Mouse (Mus musculus) heart, embryonic 12.5 days (tissue): ENCODE results near the gene Chpt1. TPM values are rescaled to one million over a fixed set of nuclear protein-coding genes. Genes with fewer than 3 reads are reported as not detected.

Source experiments
- ATAC-seq: fragments of 200-750 bp; cut with Nextera tagmentation; 2 replicates; pipeline ENCODE4 v1.8.0; 2017; ENCODE audit warnings: moderate TSS enrichment, moderate library complexity; ENCODE audit not compliant: insufficient number of reproducible peaks, low FRiP score
- H3K27ac ChIP-seq: fragments of 300-500 bp; sonication (generic); 2 replicates; pipeline ENCODE4 v1.5.1; 2016; ENCODE audit warnings: mild to moderate bottlenecking, moderate library complexity; ENCODE audit not compliant: poor library complexity, severe bottlenecking
- H3K27me3 ChIP-seq: fragments of 300-500 bp; sonication (generic); replicated peaks from 2 replicates; pipeline ENCODE4 v1.6.1; 2016; ENCODE audit warnings: mild to moderate bottlenecking, moderate library complexity
- H3K36me3 ChIP-seq: fragments of 300-500 bp; sonication (generic); 2 replicates; pipeline ENCODE4 v1.6.1; 2016; ENCODE audit warnings: mild to moderate bottlenecking, moderate library complexity
- H3K4me1 ChIP-seq: fragments of 300-500 bp; sonication (generic); replicated peaks from 2 replicates; pipeline ENCODE4 v1.6.1; 2016; ENCODE audit warnings: mild to moderate bottlenecking
- H3K4me2 ChIP-seq: fragments of 300-500 bp; sonication (generic); 2 replicates; pipeline ENCODE4 v1.6.1; 2016; ENCODE audit warnings: mild to moderate bottlenecking, moderate library complexity
- H3K4me3 ChIP-seq: fragments of 300-500 bp; sonication (generic); 2 replicates; pipeline ENCODE4 v1.5.1; 2016; ENCODE audit warnings: mild to moderate bottlenecking
- H3K9ac ChIP-seq: fragments of 300-500 bp; sonication (generic); 2 replicates; pipeline ENCODE4 v1.6.1; 2016; ENCODE audit warnings: mild to moderate bottlenecking, moderate library complexity
- H3K9me3 ChIP-seq: fragments of 300-500 bp; sonication (generic); replicated peaks from 2 replicates; pipeline ENCODE4 v1.6.1; 2016; ENCODE audit warnings: mild to moderate bottlenecking, moderate library complexity
- whole genome bisulfite sequencing: fragments of 180-500 bp; shearing (Covaris S2); methylation state at CpG from one replicate; pipeline ENCODE4 v1.1.7; 2016; 5-methylcytosine and 5-hydroxymethylcytosine counted together
- polyA plus RNA-seq: library from polyadenylated mRNA; unstranded; fragments of >200 nt; fragmentation: Nextera tagmentation; extraction: Ambion mirVana; gene quantifications from 2 replicates; pipeline ENCODE4 v1.2.1, GENCODE M21; 2016

Gene Chpt1
- polyA plus RNA-seq, 1 experiment from 2014 or later: 38.3 TPM

- no peak overlapping the region for H3K4me3 ChIP-seq
- no peak overlapping the region for H3K9ac ChIP-seq
- no peak overlapping the region for H3K4me2 ChIP-seq
- WGBS: 85% methylated on average over 9 of the region's 9 CpGs
- no peak for ATAC-seq
- H3K27ac ChIP-seq: peak overlapping the region; percentile 74; the same call in 1 of the 2 replicates
- H3K27me3 ChIP-seq: no peaks in the 10 kb centered on the region
- no peaks in the 10 kb centered on the region for H3K9me3 ChIP-seq
- no peaks in the 10 kb centered on the region for H3K36me3 ChIP-seq
- H3K4me1 ChIP-seq: peaks cover 15% of the 10 kb centered on the region
Observed at GRCm38 (mm10) chr10:88511355-88511754, 7.5 kb upstream of the Chpt1 start.

- Histone ChIP-seq H3K9ac (no peak overlapping the region), H3K4me3 (no peak overlapping the region), H3K4me1 (peaks cover 15% of the 10 kb centered on the region), H3K36me3 (no peaks in the 10 kb centered on the region), H3K9me3 (no peaks in the 10 kb centered on the region), H3K4me2 (peak overlapping the region; percentile 42), H3K27me3 (no peaks in the 10 kb centered on the region), H3K27ac (peak overlapping the region; percentile 74)
- ATAC-seq: peak; percentile 58
- WGBS: 43% methylated on average over 12 of the region's 12 CpGs
Observed at GRCm38 (mm10) chr10:88510503-88511271, 6.8 kb upstream of the Chpt1 start.

GRCm38 (mm10) chr10:88507691-88508143 lies 3.8 kb upstream of the Chpt1 start:
- Histone ChIP-seq H3K36me3 (no peaks in the 10 kb centered on the region), H3K4me2 (no peak overlapping the region), H3K9me3 (no peaks in the 10 kb centered on the region), H3K4me1 (peaks cover 17% of the 10 kb centered on the region), H3K9ac (no peak overlapping the region), H3K27me3 (no peaks in the 10 kb centered on the region), H3K27ac (no peak overlapping the region), H3K4me3 (no peak overlapping the region)
- WGBS: 53% methylated on average over 7 of the region's 7 CpGs
- no peak for ATAC-seq

- ATAC-seq: no peak
- 62% methylated on average over 5 of the region's 5 CpGs for WGBS
- no peak overlapping the region for H3K4me2 ChIP-seq
- H3K9me3 ChIP-seq: no peaks in the 10 kb centered on the region
- H3K36me3 ChIP-seq: no peaks in the 10 kb centered on the region
- H3K4me1 ChIP-seq: peaks cover 30% of the 10 kb centered on the region
- no peak overlapping the region for H3K27ac ChIP-seq
- H3K4me3 ChIP-seq: no peak overlapping the region
- H3K27me3 ChIP-seq: no peaks in the 10 kb centered on the region
- H3K9ac ChIP-seq: no peak overlapping the region
Observed at GRCm38 (mm10) chr10:88505256-88505655, 1.4 kb upstream of the Chpt1 start.

GRCm38 (mm10) chr10:88504481-88504880 lies 608 bp upstream of the Chpt1 start:
- no peak overlapping the region for H3K4me3 ChIP-seq
- no peaks in the 10 kb centered on the region for H3K9me3 ChIP-seq
- H3K36me3 ChIP-seq: no peaks in the 10 kb centered on the region
- WGBS: 67% methylated on average over 3 of the region's 3 CpGs
- H3K27me3 ChIP-seq: no peaks in the 10 kb centered on the region
- H3K4me1 ChIP-seq: peaks cover 25% of the 10 kb centered on the region
- no peak overlapping the region for H3K27ac ChIP-seq
- H3K9ac ChIP-seq: no peak overlapping the region
- no peak for ATAC-seq
- peak overlapping the region; percentile 74 for H3K4me2 ChIP-seq

GRCm38 (mm10) chr10:88502919-88503318 lies 954 bp downstream of the Chpt1 start:
- Histone ChIP-seq H3K27ac (peak overlapping the region; percentile 71; the same call in 1 of the 2 replicates), H3K9ac (peak overlapping the region; percentile 86), H3K4me2 (peak overlapping the region; percentile 74), H3K9me3 (no peaks in the 10 kb centered on the region; the same call in 1 of the 2 replicates), H3K27me3 (no peaks in the 10 kb centered on the region), H3K36me3 (no peaks in the 10 kb centered on the region), H3K4me1 (peaks cover 25% of the 10 kb centered on the region), H3K4me3 (peak overlapping the region; percentile 82)
- no peak for ATAC-seq
- 22% methylated on average over 4 of the region's 4 CpGs for WGBS

- no peak overlapping the region for H3K4me3 ChIP-seq
- H3K36me3 ChIP-seq: no peaks in the 10 kb centered on the region
- no peak overlapping the region for H3K27ac ChIP-seq
- 55% methylated on average over 13 of the region's 13 CpGs for WGBS
- H3K4me2 ChIP-seq: peak overlapping the region; percentile 2
- H3K27me3 ChIP-seq: no peaks in the 10 kb centered on the region
- peaks cover 26% of the 10 kb centered on the region for H3K4me1 ChIP-seq
- no peaks in the 10 kb centered on the region; the same call in 1 of the 2 replicates for H3K9me3 ChIP-seq
- no peak for ATAC-seq
- no peak overlapping the region for H3K9ac ChIP-seq
Observed at GRCm38 (mm10) chr10:88501886-88502765, 1.7 kb downstream of the Chpt1 start.

- 42% methylated on average over 10 of the region's 10 CpGs for WGBS
- Histone ChIP-seq H3K9me3 (no peaks in the 10 kb centered on the region; the same call in 1 of the 2 replicates), H3K4me2 (no peak overlapping the region), H3K4me3 (no peak overlapping the region), H3K4me1 (peaks cover 31% of the 10 kb centered on the region), H3K9ac (no peak overlapping the region), H3K27ac (no peak overlapping the region), H3K36me3 (no peaks in the 10 kb centered on the region), H3K27me3 (no peaks in the 10 kb centered on the region)
- no peak for ATAC-seq
Observed at GRCm38 (mm10) chr10:88501370-88501769, 2.5 kb downstream of the Chpt1 start.

GRCm38 (mm10) chr10:88499993-88500392 lies 3.9 kb downstream of the Chpt1 start:
- H3K27me3 ChIP-seq: no peaks in the 10 kb centered on the region

GRCm38 (mm10) chr10:88496864-88497564 lies 6.9 kb downstream of the Chpt1 start:
- Histone ChIP-seq H3K27ac (no peak overlapping the region), H3K9ac (no peak overlapping the region), H3K4me2 (no peak overlapping the region), H3K4me3 (no peak overlapping the region), H3K36me3 (no peaks in the 10 kb centered on the region), H3K9me3 (no peaks in the 10 kb centered on the region; the same call in 1 of the 2 replicates), H3K4me1 (peaks cover 22% of the 10 kb centered on the region), H3K27me3 (no peaks in the 10 kb centered on the region)
- WGBS: 53% methylated on average over 11 of the region's 11 CpGs
- no peak for ATAC-seq

More at GRCm38 (mm10) chr10:88499993-88500392, 3.9 kb downstream of the Chpt1 start:
- no peak overlapping the region for H3K9ac ChIP-seq
- whole genome bisulfite sequencing: 73% methylated on average over 5 of the region's 5 CpGs
- H3K9me3 ChIP-seq: no peaks in the 10 kb centered on the region; the same call in 1 of the 2 replicates
- peaks cover 31% of the 10 kb centered on the region for H3K4me1 ChIP-seq
- H3K4me2 ChIP-seq: no peak overlapping the region
- no peak overlapping the region for H3K27ac ChIP-seq
- ATAC-seq: no peak
- no peaks in the 10 kb centered on the region for H3K36me3 ChIP-seq
- H3K4me3 ChIP-seq: no peak overlapping the region
